Mouse (Mus musculus): ENCODE measurements at regions not wholly inside any gene's neighbourhood (a gene's known extent, or its start where the extent isn't known, plus 50 kb on each side); places are given as distances from the start of the nearest gene placed in this dataset.

- no peak for DNase-seq (ENCODE audit: low read depth)
Measured at GRCm38 (mm10) chr13:32541611-32542010, 203.1 kb upstream of the Gmds start.

DNA sequence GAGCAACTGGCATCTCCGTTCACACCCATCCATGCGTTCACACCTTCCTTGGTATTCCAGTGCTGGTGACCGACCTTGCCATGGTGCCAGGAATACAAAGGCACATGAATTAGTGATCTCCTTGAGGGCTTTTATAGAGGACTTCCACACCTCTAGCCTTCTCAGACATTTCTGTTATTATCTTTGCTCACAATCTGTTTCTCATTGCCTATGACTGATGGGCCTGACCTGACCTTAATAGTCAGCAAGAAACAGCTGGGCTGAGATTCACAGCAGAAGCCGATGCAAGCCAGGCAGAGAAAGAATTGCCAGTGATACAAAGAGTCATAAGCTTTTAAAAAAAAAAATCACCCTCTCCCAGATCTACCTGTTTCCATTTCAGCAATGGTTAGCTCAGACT, 197.7 kb upstream of the Gmds start:
- no peak for DNase-seq (ENCODE audit: low read depth)

DNA sequence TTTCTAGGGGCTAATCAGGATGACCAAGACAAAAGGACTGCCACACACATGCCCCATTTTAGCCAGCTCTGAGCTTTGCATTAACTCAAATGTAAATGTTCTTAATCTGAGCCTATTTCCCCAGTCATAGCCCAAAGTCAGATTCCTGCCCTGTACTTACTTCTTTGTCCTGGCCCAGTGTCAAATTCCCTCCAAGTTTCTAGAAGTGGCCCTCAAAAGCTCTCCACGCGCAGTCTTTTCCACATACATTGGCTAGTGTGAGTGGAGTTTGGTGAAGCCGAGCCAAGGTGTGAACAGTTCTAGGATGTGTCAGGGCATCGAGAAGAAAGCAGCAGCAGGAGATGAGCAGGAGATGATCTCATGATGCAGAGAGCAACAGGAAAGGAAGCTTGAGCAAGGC, 197.1 kb upstream of the Gmds start:
- no peak for DNase-seq (ENCODE audit: low read depth)

- DNase-seq (ENCODE audit: low read depth): no peak
Measured at GRCm38 (mm10) chr13:32530926-32531512, 192.5 kb upstream of the Gmds start.

- no peak for DNase-seq (ENCODE audit: low read depth)
Measured at GRCm38 (mm10) chr13:32518611-32519344, 180.2 kb upstream of the Gmds start.

DNA sequence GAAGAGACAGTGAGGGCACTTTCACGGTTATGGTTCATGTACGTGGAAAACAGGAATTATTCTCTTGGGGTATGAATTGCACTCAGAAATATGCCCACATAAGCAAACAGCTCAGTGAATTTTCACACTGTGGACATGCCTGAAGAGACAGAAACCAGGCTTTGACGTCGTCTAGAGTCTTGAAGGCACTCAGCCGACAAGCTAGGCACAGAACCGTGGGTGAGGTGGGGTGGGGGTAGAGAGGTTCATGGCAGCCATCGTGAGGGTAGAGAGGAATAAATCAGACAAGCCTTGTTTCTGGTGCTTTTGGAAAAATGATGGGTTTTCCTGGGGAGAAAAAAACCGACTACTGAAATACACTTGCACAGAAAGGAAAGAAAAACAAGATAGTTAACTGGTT, 179.0 kb upstream of the Gmds start:
- DNase-seq (ENCODE audit: low read depth): no peak

DNA sequence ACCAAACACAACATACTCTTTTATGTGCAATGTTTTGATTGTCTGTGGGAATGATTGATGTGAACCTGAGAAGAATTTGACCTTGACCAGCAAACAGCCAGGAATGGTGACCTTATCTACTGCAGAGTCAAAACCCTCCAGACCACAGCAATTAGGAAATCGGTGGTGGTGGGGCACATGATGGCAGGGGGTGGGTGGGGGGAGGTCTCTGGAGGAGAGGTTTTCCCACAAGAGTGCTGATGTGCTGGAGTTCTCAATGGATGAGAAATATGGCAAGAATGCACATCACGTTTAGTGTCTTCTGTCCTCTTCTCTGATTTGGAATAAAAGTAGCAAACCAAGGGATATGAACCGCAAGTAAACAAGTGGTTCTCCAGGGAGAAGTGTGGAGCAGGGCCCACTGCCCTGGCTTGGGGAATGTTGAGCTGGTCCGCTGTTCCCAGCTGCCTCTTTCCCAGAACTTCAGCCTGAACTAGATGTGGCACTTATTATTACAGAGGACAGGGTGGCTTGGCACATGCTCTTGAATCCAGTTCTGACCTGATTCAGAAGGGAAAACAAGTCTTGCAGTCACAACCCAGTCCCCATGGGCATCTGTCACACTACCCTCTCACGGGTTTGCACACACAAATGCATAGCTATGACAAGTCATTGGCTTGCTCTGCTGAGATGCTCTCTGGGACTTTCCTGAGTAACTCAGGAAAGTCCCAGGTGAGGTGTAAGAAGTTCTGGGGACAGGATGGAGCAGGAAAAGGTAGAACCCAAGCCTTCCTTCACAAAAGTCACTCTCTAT, 170.9 kb upstream of the Gmds start:
- DNase-seq (ENCODE audit: low read depth): no peak

DNA sequence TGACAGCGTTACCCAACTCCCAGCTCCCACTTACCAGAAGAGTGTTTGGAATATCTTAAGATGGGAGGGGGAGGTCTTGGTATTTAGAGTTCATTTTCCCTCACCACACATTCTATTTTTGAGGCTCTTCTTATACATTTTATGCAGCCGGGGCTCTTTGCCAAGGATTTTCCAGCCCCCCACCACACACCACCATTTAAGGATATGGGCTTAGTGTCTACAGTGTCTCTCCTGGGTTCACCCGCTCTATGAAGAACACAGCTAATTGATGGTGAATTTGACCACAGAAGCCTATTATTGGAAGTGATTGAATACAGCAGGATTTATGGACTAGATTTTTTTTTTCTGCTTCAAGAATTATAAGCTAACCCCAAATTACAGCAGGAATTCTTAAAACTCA, 169.9 kb upstream of the Gmds start:
- DNase-seq (ENCODE audit: low read depth): no peak

DNA sequence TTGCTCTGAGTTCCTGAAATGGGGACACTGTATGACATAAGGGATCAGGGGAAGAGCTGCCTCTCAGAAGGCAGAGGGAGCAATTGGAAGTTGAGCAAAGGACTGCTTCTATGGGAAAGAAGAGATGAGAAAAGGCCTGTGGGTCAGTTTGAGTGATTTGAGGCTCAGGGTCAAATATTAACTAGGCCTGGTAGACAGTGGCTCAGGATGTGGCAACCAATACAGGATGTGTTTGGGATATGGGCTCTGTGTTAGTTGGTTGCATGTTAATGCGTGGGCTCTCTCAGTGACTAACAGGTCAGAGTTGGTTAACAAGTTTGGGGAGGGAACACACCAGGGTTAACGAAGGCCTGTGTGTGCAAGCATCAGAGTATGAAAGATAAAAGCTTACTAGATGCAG, 169.3 kb upstream of the Gmds start:
- no peak for DNase-seq (ENCODE audit: low read depth)

DNA sequence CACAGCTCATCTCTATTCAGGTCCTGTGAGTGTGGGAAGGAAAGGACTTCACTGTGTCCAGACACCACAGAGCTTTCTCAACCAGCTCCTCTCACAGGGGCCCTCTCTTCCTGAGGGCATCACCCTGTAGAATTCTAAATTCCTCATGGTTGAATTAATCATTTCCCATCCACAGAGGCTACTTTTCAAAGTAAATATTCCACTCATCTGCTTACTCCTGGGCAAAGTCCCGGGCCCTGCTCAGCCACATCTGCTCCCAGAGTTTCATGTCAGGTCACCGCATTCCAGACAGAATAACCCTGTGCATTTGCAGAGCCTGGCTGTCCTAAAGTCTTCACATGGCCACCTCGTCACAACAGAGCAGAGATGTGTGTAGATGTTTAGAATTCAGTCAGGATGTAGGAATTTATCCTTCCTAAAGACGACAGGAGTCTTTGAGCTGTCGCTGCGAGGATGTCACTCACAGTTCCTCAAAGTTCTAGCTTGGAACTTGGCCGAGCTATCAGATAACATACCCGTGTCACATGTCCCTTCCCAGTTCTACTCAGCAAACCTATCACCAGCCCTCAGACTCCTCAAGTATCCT, 159.8 kb upstream of the Gmds start:
- DNase-seq (ENCODE audit: low read depth): no peak

DNA sequence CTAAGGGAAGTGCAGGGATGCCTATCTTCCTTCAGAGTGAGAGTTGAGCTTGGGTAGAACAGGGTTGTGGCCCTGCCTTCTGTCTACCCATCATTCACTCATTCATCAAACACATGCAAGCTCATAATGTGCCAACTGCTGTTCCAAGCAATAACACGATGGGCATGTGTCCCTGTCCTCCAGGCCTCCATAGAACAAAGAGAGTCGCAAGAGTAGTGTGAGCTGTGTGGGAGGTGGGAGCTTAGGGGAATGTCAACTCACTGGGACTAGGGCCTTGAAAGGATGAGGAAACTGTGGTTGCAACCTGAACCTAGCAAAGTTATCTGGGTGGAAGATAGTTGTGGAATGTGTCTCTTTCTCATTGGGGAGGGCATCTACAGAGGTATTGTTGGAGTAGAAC, 157.7 kb upstream of the Gmds start:
- DNase-seq (ENCODE audit: low read depth): peak; percentile 93

- DNase-seq (ENCODE audit: low read depth): no peak
Measured at GRCm38 (mm10) chr13:32495063-32495462, 156.5 kb upstream of the Gmds start.

GRCm38 (mm10) chr13:32493806-32494205, 155.3 kb upstream of the Gmds start:
- DNase-seq (ENCODE audit: low read depth): no peak

DNA sequence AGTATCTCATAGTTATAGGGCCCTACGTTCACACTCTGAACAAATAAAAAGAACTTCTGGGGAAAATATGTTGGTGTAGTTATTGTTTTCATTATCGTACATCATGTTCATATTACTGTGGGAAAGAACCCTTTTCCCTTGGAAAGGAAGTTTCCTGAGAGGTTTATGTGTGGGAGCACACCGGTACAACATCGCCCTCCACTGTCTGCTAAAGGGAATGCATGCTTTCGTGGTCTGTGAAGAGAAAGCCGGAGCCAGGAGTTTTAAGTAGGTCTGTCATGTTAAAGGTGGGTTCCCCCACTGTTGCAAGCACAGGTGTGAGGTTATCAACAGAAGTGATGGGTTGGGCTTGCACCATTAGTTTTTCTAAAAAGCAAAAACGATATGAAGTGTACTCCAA, 154.8 kb upstream of the Gmds start:
- DNase-seq (ENCODE audit: low read depth): no peak

GRCm38 (mm10) chr13:32492566-32492965, 154.0 kb upstream of the Gmds start:
- no peak for DNase-seq (ENCODE audit: low read depth)

GRCm38 (mm10) chr13:32481444-32482058, 143.0 kb upstream of the Gmds start:
- no peak for DNase-seq (ENCODE audit: low read depth)

DNA sequence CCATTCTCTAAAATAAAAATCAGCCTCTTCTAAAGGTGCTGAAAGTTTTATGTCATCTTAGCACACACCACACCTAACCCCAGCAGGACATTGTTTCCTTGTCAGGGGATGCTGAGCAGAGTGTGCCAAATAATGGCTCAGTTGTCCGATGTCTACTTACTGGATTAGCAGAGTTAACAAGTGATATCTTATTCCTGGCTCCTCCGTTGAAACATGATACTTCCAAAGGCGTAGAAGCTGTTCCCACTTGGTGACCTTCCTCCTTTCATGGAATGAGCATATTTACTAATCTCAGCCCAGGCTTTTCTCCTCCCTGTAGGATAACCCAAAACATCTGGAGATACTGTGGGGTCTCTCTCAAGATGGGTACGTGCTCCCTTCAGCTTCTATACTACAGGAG, 141.5 kb upstream of the Gmds start:
- DNase-seq (ENCODE audit: low read depth): no peak

DNA sequence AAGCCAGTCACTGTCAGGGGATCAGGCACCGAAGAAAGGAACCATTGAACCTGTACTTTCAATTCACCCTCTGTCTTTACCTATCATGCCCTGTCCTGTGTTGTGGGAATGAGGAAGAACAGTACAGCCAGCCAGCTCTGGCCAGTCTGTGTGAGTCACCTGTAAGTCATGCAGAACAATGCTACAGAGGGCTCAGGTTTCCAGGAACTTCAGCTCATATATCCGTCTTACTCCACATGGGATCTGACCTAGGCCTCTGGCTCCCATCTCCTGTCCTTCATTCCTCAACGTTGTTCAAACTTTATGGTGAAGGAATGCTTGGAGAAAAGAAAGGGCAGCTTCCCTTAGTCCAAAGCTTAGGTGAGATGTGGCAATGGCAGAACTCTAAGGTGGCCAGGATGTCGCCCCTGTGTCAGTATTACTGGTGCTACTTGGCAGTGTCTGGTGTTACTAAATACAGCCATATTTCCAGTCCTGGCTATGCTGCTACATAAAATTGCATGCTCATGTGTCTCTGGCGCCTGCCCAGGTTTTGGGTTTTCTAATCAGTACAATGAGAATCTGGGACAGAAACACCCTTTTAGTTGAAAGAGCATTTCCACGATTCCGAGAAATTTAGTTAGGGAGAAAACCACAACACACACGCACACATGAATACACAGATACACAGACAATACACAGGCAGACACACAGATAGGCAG, 140.7 kb upstream of the Gmds start:
- DNase-seq (ENCODE audit: low read depth): no peak

DNA sequence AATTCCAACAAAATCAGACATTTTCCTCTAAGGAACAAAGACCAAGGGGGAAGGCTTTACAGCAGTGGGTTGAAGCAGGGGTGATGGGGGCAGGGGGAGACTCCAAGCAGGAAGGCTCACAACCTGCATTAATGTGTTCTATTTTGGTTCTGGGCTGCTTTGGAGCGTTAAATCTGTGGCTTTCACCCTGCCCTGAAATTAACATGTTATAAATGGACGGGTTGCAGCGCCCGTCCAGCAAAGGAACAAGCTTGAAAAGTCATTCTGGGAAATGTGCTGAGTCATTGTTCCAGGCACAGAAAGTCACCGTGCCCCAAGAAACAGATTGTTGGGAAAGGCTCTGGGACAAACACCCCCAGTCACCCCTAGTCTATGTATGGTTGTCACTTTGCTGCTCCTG, 127.2 kb upstream of the Gmds start:
- DNase-seq (ENCODE audit: low read depth): no peak

DNA sequence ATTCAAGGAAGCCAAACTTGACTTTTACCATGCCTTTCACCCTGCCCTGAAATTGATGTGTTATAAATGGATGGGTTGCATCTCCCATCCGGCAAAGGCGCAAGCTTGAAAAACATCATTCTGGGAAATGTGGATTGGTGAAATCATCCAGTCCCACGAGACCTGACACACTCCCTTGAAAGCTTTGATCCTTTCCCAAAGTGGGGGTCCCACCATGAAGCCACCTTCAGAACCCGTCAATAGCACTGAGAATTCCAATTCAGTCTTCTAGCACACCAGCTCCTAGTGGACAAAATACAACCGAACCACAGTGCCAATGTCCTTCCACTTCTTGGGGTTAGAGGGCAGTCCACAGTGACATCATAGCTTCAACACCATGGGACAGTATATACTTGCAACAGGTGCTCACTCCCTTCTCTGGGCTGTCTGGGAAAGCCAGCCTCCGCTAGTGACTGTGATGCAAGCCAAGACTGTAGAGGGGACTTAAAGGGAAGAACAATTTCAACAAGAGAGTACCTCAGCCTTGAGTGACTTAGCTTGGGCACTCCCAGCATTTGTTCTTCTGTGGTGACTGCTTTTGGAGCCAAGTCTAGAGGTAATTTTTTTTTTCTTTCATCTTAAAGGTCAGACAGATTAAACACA, 126.6 kb upstream of the Gmds start:
- no peak for DNase-seq (ENCODE audit: low read depth)

Measured in gonadal fat pad, adult 2 months (tissue).